Mouse (Mus musculus) urinary bladder, adult 18-20 months (tissue): Measurements from ENCODE around the gene Fbxw19.
"Not testable (repeated sequence)": the region's sequence is repeated elsewhere in the genome, so short reads cannot be mapped to it uniquely, and the experiment has no call there.

ENCODE experiments used
- DNase-seq, 2 experiments: peaks; one replicate each; pipeline ENCODE4 v3.0.0; 2022; ENCODE audit warnings: low spot score in 2 of 2, mixed read lengths in 2 of 2

Gene Fbxw19

DNA sequence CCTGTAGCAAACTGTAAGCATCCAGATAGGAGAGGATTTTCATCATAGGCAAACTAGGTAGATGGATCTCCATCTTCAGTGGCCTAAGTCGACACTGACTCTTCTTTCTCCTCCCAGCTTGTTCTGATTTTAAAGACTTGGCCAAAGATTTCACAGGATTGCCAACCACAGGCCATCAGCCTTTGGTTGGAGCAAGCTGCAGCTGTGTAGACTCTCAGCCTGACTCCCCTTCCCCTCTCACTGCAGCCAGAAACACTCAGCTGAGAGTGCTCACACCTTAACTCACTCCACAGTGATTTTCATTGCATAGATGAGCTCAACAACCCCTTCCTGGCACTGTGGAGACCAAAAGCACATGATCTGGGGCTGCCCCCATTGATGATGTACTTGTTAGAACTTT, at the start of gene Fbxw19:
TSS of gene Fbxw19 (minus strand) at position 101 of the 400 bp plus-strand sequence.
- not testable (repeated sequence) for DNase-seq

- no peak for DNase-seq
These were observed 27.9 kb upstream of the Fbxw19 start for GRCm38 (mm10) chr9:109523385-109524064.

GRCm38 (mm10) chr9:109449040-109449439, 46.6 kb downstream of the Fbxw19 start, which contains the start of gene Fbxw16:
Fbxw16 (minus strand) TSS chr9:109449140.
- DNase-seq, result no peak

GRCm38 (mm10) chr9:109432956-109433355, 62.7 kb downstream of the Fbxw19 start:
- DNase-seq, result peak; percentile 3 to 14
